Mouse (Mus musculus) induced T-regulatory cell, adult 2 months (primary cell): ENCODE measurements at regions not wholly inside any gene's neighbourhood (a gene's known extent, or its start where the extent isn't known, plus 50 kb on each side); places are given as distances from the start of the nearest gene placed in this dataset.
"Not testable (repeated sequence)": the region's sequence is repeated elsewhere in the genome, so short reads cannot be mapped to it uniquely, and the experiment has no call there.

ENCODE experiments used
- DNase-seq: peaks from one replicate; pipeline ENCODE4 v3.0.0-alpha.2; 2012; ENCODE audit warnings: low read depth

DNA sequence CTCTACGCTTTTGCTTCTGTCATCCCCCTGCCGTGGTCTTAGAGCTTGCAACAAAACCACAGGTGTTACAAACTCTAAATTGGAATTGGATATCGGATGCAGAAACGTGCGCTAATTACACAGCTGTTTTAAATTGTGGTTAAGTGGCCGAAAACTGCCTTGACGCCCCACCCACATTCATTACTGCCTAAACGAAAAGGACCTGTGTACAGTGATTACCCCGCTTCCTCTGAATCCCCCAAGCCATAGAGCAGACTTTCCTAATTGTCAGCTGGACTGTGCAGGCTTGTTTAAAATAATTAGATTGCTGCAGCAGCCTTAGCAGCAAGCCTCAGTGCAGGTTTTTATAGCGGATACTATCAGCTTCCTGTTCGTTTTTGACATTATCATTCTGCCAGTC lies 94.7 kb downstream of the Cxxc4 start:
- no peak for DNase-seq

DNA sequence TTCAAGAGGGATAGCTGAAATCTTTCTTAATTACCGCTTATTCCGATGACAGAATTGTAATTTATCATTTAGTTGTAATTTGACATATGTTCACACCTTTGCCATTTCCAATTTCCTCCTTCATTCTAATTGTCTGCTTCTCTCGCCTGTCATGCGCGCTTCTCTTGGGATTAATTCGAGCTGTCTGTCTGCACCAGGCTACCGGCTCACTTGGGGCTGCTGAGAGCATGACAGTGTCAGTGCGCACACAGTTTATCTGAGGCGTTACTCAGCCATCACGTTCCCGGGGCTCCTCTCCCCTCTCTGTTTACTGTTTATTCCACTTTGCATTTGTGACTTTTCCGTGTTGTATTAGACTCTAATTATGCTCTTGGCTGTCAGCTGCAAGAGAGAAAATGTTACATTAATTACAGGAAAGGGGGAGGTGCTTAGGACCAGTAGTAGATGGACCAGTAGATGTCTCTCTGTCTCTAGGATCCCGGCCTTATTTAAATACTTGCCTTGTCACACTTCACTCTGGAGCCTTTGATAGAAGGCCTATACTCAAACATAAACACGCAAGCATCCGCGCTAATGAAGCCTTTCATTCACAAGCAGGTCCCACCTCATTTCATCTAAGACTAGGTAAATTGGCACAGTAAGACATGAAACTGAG lies 95.3 kb downstream of the Cxxc4 start:
- DNase-seq, result no peak

DNA sequence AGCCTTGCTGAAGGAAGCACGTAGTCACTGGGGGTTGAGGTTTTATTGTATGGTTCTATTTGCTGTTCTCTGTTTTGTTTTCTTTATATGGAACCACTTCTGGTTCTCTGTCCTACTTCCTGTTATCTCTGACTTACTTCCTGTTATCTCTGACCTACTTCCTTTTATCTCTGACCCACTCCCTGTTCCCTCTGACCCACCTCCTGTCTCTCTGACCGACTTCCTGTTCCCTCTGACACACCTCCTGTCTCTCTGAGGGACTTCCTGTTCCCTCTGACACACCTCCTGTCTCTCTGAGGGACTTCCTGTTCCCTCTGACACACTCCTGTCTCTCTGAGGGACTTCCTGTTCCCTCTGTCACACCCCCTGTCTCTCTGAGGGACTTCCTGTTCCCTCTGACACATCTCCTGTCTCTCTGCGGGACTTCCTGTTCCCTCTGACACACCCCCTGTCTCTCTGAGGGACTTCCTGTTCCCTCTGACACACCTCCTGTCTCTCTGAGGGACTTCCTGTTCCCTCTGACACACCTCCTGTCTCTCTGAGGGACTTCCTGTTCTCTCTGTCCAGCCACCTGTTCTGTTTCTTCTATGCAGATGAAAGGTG lies 102.9 kb downstream of the Cxxc4 start:
- DNase-seq, result not testable (repeated sequence)

DNA sequence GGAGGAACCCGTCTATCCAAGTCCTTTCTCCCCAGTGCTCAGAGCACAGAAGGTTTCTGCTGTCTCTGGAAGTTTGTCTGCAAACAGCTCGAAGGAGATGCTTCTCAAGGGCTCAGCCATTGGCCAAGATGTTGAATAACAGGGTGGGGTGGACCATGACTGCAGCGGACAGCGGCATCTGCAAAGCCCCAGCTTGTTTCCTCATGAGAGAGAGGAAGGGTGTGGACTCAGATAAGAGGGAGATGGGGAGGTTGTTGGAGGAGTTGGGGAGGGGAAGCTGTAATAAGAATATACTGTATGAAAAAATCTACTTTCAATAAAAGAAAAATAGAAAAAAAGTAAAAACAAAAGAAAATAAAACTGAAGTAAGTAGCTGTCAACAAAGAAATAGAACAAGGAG lies 129.7 kb downstream of the Cxxc4 start:
- no peak for DNase-seq

DNA sequence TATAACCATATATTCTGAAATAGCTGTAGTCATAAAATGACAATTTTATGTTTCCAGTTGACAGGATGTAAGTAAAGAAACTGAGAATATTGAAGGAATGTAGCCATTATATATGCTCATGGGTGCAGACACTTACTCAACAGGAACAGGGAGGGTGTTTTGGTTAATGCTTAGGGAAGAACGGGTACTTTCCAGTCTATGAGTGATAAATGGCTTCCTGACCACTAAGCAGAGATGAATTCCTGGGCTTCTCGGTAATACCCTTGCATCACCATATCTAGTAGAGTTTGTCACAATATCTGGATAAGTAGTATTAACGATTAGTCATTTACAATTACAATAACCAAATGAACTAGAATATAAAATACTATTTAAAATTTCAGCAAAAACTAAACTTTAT lies 130.5 kb downstream of the Cxxc4 start:
- DNase-seq, result no peak

DNA sequence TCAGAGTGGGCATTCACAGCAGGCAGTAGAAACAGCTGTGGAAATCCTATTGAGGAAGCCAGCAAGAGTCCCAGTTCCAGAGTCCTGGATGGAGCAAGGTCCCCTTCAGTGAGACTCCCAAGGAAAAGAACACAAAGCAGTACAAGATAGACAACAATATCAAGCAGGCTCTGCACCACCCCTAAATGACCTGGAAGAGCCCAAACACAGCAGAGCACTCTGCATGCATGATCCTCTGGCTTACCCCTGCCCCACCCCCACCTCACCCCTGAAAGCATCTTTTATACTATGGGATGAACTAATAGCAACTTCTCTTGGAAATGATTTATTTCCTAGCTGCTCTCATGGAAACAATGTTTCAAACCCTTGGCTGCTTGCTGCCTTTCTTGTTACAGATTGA lies 132.3 kb downstream of the Cxxc4 start:
- DNase-seq, result no peak

DNA sequence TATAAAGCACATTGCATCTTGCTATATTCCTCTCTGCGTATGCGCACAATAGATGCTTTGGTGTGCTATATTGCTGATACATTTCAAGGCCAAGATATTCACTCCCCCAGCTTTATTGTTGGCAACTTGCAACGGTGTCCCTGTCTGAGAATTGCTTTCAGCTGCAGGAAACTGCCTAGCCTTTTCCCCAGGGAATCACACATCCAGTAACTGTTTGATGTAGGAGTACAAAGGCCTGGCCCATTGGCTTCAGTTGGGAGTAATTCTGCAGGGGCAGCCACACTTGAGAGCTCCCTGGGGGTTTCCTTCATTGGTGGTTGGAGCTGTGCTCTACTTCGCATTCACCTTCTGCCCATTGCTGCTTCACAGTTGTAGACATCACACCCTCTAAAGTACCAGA lies 132.8 kb downstream of the Cxxc4 start:
- no peak for DNase-seq

DNA sequence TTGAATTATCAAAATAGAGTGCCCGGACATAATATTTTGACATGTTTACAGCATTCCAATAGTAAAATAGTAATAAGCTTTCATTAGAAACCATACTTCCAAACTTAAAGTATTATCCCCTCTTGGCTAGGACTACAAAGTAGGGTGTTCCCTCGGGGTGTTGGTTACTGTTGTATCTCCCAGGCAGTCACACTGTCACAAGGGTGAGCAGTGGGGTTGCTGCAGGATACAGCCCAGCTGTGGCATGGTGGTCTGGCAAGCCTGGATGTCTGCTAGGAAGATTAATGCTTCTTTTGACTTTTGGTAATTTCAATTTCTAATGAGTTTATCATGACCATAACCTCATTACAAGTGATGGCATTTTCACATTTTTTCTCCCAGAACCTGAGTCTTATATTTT lies 143.3 kb downstream of the Cxxc4 start:
- DNase-seq, result no peak

DNA sequence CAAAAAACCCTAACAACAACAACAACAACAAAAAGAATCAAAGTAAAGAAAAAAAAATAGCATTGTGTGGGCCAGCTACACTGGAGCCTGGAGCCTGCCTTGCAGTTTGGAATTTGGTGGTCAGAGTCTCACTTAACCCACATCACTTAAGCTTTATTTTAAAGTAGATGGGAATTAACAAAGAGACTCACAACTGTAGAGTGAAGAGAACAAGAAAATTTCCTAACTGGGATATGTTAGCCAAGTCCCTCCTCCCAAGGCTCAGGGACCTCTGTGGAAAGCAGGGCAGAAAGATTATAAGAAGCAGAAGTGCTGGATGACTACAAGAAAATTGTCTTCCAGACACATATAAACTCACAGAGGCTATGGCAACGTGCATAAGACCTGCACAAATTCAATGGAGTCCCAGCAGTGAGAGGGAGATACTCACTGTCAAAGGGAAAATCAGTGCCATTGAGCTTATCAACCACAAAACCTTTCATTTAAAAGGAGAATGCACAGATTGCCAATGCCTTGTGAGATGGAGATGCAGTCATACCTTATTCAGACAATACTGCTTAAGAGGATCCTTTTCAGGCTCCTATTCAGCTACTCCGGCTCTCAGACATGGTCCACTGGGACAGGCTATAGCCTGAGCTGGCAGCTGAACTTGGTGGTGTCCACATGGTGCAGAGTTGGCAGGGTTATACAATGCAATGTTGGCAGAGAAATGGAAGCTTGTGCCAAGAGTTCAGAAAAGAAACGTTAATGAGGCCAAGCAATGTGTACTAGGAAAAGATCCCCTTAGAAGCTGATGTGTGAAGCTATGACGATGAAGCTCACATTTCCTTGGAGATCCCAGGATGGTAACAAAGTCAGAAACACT lies 154.4 kb downstream of the Cxxc4 start:
- DNase-seq, result no peak

DNA sequence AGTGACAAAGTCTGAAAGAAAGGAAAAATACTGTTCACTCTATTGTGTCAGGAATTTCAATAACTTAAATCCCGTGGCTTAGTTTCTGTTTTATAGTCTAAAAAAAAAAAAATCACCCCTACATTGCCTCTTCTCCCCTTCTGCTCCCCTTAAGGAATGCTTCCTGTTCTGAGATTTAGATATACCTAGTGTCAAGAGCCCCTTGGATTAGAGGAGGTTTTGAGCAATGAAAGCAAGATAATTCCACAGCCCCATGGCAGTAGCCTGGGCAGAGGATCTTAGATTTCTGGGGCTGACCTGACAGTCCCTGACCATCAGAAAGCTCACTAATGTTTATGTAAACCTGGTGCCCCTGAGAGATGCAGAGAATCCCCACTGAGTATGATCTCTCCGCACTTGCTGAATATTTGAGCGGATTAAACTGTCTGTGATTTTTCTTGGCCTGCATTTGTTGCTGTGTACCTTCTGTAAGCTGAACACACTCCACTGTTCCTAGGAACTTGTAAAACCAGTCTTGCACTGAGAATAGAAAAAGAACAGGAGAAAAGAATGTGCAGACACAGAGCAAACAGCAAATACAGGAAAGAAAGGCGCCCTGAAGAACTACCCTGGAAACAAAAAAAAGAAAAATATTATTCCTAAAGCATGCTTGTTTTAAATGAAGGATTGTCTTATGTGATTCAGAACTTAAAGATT lies 164.3 kb downstream of the Cxxc4 start:
- no peak for DNase-seq

DNA sequence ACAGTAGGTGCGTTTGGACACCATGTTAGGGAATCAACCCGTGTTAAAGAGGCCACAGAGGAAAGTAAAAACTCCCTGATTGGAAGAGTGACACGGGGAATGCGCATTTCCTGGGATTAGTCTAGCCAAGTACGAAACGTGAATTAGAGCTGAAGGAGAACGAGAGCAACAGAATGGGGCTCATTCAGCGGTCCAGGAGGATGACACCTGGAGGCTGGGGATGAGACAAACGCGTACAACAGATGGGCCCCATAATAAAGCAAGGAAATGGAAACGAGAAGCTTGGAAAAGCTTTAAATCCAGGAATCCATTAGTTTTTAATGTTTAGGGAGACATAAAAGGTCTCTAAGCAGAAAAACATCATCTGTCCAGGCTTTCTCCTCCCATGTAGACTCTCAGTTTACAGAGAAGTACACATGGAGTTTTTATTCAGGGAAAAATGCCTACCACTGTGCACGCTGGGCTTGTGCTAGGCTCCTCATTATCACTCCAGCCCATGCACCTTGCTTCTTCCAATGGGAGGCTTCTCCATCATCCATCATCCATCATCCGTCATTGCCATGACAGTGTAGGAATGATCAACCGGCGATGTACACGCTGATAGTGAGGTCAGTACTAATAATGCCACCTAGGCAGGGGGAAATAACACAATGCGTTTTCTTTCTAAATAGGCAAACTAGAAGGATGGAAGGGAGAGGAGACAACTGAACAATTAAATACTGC lies 179.5 kb downstream of the Cxxc4 start:
- DNase-seq, result no peak

DNA sequence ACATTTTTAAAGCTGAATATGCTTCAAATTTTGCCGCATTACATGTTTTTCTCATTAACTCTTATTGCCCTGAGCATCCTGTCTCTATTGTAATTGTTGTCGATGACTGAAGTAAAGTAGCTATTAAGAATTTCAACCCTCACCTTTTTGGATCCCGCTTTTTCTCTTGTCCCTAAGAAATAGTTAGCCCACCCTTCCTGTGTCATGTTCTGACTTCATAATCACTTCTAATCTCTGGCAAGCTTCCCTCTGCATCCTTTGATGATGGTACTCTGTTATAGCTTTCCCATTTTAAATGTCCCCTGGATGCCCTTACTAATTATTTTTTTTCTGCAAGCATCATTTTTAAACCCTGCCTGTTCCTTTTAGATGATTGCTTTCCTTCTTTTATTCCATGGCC lies 191.3 kb downstream of the Cxxc4 start:
- no peak for DNase-seq

DNA sequence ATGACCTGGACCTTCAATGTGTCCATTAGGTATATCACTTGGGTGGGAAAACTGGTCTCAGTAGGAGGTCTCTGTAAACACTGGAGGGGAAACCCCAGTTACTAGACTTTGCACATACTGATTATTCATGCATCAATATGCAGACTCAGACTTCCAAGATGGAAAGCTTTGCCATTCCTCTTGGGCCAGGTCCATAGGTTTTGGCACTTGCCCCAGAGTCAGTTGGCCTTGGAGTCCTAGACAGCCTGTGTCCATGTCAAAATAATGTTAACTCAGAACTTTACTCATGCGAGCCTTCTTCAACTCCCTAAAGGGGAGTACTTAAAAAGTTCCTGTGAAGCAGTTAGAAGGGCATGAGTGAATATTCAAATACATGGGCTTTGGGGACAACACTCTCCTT lies 230.3 kb downstream of the Cxxc4 start:
- no peak for DNase-seq

DNA sequence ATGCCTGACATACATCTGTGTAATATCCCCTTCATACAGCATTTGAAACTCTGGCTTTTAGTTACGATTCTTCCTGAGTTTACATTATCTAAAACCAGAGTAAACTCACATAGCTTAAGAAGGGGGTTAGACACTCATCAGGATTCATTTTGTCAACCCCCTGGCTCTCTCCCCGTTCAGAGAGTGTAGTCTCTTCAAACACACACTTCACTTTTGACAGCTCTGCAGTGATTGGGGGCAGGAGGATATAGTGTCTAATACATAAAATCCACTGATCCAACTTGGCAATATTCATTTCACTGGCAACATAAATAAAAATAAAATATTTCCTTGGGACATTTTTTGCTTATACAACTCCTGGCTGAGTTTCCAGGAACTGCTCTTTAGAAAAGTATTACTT lies 251.0 kb downstream of the Cxxc4 start:
- DNase-seq, result no peak

DNA sequence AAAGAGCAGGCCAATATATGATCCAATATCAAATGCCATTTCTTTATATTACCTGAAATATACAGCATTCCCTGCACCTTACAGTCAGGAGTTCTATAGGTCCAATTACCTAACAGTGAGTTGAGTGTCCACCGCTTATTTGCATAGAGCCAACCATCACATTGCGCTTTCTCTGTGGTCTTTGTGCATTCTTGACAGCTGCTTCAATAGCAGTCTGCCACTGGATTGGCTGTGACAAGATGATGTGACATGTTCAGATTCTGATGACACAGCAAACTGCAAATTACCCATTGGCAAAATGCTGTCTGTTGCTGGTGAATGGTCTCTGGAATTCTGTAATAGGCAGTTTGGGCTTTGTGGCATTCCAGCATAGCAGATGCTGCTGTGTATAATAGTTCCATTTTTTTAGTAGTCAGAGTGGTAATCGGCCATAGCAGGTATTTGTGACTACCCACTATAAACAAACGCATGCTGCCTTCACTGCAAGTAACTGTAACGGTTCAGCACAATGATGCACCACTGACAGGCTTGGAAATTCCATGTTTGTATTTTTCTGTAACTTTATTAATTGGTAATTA lies 253.8 kb downstream of the Cxxc4 start:
- DNase-seq, result no peak

DNA sequence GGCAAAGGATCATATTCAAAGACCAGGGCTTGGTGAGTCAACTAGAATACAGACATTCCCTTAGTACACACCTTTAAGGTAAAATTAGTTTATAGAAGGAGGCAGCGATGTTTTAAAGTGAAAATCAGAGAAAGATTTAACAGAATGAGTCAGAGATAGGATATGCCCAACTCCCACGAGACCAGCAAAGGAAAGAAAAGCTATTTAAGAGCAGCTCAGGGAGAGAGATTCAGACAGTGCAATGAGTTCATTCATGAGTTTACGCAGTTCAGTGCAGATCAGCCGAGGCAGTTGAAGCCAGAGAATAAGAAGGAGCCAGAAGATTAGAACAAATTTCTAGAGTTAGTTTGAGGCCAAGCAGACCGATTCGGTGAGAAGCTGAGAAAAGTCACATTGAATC lies 273.4 kb downstream of the Cxxc4 start:
- no peak for DNase-seq

DNA sequence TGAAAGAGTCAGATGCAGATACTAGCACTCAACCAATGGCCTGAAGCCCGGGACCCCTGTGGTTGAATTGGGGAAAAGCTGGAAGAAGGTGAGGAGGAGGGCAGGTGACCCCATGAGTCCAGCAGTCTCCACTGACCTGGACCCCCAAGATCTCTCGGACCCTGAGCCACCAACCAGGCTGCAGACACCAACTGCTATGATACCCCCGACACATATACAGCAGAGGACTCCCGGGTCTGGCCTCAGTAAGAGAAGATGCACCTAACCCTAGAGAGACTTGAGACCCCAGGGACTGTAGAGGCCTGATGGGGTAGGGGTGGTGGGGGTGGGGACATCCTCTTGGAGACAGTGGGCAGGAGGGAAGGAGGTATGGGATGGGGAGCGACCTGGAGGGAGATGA lies 289.5 kb downstream of the Cxxc4 start:
- no peak for DNase-seq

DNA sequence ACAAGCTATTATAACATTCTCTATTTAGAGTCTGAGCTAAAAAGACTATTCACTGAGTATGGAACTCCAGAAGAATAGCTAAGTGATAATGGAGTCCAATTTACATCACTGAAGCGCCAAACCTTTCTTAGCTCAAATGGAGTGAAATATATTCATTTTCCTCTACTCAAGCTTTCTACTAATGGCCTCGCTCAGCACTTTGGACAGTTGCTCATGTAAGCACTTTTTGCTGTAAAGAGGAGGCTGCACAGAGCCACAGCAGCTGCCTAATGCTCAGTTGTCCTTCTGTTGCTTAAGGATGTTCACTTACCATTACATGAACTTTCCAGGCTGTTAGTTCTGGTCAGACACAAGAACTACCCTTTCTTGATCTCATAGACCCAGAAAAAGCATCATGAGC lies 268.7 kb upstream of the Tacr3 start:
- no peak for DNase-seq

DNA sequence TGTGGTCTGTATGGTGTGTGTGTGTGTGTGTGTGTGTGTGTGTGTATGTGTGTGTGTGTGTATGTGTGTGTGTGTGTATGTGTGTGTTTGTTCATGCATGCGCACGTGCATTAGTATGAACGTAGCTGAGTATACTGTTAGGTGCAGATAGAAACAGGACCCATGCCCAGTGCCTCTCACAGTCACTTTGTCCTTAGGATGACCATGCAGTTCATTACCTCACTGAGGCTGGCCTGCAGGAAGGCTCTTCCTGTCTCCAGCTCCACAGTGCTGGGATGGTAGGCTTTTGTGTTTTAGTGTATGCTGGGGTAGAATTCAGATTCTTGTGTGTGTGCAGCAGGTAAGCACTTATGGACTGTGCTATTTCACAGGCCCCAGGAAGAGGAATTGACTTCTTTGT lies 250.0 kb upstream of the Tacr3 start:
- no peak for DNase-seq

DNA sequence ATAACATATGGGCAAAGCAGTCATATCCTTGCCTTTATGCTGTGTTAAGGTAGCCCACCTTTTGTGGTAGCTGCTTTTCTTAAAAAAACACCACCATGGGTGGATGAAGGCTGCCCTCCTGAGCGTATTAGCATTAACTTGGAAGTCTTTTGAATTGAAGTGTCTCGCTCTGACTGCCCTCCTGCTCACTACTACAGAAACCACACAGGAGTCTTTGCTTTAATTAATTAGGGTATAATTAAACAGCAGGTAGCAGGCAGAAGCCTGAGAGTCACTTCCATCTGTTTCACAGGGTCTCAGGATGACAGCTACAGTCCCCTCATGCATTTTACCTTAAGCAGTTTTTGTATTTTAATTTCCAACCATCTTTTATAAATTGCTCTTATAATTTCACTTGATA lies 240.2 kb upstream of the Tacr3 start:
- no peak for DNase-seq

DNA sequence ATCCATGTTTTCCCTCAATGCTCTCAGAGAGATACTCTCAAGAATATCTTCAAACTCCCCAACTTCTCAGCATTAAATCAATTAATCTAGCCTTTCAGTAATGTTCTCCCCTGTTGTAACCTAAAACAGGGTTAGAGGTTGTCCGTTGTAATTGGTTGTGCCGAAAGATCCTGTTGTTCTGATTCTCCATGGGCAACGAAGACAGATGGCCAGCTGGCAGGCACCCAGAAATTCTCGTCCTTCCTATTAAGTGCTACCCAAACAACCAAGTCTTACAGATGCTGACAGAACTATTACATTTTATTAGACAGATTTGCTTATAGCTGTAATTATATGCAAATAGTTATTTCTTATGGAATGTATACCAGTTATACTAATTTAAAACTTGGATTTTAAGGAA lies 225.9 kb upstream of the Tacr3 start:
- DNase-seq, result no peak

DNA sequence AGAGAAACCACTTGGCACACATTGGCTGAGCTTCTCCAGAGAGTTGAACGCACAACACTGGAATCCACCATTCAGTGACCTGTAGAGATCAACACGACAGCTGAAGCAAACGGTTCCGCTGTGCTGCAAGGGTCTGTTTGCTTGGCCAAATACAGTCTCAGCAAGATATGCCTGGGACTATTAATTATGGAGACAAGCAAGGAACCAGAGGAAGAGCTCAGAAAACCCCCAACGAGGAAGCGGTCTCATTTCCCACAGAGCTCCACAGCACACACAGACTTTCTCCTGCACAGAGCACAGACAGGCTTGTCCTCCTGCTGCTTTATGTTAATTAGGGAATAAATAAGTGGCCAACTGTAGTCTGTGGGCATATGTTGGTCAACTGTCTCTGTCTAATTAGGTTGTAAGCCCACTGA lies 223.4 kb upstream of the Tacr3 start:
- DNase-seq, result no peak
